Mouse (Mus musculus) right cerebral cortex, adult 2 months (tissue): ENCODE results near the gene Rapgef2.
A peak's percentile ranks its signal among the peaks of the same experiment; 100 is the strongest.

Source experiments
- DNase-seq, 2 experiments: peaks; one replicate each; pipeline ENCODE4 v3.0.0; 2021 to 2022; ENCODE audit warnings: low spot score in 2 of 2

The Rapgef2 gene

DNA sequence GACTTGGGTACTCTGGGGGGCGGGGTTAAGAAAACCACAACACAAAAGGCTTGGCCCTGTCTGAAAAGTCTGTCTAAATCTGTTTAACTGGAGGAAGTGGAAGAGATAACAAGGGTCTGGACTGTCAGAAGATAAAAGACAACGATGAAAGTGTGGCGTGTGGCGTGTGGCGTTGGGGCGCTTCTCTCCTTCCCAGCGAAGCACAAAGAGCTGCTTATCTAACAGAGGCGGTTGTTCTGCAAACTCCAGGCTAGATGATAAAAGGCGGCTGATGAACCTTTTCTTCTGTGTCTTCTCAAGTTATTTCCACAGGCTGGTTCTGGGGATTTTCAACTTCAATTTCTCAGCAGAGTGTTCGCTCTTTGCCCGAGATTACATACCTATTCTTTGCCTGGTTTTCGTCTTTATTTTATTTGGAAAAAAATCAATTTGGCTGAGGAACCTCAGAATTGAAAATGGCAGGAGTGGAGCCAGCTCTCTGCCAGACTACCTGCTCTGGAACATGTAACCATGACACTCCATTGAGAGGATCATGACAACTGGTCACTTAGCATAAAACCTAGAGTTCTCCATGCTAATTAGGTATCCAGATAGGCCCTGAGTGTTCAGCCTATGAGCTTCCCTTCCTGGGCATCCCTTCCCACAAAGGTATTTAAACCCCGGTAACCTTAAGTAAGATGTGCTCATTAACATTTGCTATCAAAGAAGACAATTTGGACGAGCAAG is 258.0 kb downstream of the Rapgef2 start:
- no peak for DNase-seq

DNA sequence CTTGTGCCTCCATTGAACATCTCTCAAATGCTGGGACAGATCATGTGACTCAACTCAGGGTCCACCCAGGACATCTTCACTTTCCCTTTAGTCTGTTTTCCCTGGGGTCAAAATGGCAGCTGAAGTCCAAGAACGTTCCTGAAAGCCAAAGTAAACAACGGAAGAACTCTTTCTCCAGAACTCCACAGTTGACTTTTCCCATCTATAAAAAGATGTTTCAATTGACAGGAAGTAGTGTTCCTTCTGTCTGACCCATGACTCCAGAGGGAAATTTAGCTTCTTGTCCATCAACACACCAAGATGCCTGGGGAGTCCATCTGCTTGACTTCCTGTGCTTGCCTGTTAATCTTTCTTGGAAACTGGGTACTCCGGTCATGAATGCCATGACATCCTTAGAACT is 260.3 kb downstream of the Rapgef2 start:
- no peak for DNase-seq

DNA sequence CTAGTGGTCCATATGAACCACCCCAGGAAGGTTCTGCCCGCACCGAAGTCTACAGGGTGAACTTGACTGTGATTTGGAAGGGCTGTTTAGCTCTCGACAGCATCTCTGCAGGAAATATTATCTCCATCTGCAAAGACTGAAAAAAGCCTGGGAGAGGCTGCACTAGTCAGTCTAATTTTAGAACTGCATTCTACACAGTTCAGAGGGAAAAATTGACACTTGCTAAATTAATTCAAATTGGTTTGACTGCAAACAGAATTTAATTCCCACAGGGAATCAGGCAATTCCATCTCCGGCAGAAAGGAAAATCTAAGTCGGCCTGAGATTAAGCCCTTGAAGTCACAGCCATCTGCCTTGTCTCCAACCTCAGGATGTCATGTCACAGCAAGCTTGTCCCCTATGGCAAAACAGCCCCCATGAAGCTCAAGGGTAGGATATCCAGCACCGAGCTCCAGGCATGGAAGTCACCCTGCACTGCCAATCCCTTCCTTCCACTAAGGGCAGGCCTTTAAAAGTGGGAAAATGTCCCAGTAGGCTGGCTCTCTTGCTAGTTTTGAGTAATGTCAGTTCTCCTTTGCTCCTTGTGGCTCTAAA is 262.5 kb downstream of the Rapgef2 start:
- DNase-seq = peak; percentile 17 to 30

DNA sequence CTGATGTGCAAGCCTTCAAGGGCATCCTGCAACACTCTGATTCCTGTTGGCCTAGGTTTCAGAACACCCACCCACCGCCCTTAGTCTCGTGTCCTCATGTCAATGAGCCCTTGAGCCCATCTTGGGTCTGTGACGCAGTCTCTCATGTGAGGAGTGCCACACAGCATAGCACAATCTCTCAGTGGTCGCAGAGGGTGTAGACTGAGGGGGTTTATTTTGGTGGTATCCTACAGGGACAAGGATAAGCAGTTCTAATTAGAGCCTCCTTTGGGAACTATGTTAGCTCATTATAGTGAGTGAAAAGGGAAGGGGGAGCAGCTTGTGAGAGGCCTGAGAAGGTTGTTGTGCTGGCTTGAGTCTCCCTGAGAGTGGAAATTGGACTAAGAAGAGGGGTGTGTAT is 263.6 kb downstream of the Rapgef2 start:
- no peak for DNase-seq

DNA sequence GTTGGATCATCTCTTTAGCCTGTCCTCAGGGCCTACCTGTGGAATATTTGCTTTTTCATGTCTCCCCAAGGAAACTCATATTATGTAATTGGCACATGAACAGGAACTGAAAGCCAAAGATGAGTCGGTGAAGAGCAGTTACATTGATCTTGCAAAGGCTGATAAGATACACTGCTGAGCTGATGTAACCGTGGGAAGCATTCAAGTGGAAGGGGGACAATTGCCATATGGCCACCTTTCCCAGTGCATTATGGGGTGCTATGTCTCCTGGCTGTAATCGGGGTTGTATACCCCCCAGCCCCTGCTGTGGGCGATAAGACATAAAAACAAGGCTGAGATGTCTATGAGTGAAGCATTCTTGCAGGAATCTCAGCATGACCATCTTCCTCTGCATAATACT is 268.9 kb downstream of the Rapgef2 start:
- DNase-seq = no peak

DNA sequence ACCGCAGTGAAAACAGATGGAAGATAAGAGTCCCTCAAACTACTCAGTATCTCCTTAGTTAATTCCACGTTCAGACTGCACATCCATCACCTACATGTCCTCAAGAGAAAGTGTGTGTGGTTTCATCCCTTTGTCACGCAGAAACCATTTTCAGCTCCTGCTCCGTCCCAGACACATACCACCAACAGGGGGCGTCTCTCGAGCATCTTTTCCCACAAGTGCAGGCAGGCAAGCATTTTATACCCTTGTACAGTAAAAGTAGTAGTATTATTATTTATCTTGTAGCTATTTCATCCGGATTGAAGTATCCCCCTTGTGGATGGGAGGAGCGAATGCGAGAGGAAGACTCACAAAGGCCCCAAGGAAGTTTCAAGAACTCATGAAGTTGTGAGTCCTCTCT is 269.5 kb downstream of the Rapgef2 start:
- no peak for DNase-seq

DNA sequence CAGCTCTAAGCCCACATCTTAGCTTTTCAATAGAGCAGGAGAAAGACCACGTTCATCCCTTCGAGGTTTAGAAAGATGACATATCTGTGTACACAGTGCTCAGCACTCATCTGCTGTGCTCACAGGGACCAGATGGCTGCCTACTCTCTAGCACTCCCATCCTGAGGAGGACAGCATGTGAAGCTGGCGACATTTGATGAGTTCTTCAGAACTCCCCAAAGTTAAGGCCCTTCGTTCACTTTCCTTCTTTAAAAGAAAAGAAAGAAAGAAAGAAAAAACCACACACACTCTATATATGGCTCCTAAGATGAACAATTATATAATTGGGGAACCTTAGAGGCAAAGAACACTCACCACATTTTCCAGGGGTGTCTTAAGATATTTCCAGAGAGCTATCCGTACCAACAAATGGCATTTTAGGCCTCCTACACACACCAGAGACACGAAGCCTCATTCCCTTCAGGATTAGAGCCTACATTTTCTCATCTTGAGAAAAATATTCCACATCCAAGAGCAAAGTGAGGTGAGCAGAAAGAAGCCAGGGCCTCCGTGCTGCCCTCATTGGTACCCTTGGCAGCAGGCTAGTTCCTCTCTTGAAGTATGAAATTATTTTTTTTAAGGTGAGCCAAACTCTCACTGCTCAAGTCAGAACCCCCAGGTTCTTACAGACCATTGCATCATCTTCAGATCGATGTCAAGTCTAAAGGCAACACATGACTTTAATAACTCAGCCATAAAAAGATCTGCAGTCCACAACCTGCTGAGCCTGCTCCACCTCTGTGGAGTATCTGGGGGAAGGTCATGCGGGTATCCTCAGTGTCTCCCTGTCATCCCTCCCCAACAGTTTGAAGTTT is 270.5 kb downstream of the Rapgef2 start:
- peak; percentile 61 to 64 for DNase-seq
